Mouse (Mus musculus): ENCODE results near the gene Stard3.

DNA sequence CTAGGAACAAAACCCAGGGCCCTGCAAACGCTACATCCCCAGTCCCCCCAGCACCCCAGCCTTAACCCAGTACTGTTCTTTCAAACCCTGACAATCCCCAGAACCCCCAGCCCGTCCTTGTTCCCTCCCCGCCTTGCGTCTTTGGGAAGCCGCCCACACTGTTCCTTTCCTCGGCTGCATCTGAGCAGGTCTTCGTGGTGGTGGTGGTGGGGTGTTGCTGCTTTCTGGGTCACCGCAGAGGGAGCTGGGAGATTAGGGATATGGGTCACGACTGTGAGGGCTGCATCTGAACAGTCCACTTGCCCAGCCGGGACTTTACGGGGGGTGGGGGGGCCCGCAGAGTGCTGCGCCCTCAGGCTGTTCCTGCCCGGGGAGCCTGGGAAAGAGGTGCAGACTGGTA is 3.7 kb upstream of the Stard3 start:
- TF ChIP-seq CTCF (IDR thresholded peaks at IDR 0.05; ENCODE audit: extremely low read depth, insufficient read length, insufficient replicate concordance, low read depth, low read length) (no peak), POLR2A (IDR thresholded peaks at IDR 0.05; ENCODE audit: low read depth, low read length) (no peak)
